Comparison of ENCODE assay signal across 21 mouse cellular contexts in the genomic region with DNA sequence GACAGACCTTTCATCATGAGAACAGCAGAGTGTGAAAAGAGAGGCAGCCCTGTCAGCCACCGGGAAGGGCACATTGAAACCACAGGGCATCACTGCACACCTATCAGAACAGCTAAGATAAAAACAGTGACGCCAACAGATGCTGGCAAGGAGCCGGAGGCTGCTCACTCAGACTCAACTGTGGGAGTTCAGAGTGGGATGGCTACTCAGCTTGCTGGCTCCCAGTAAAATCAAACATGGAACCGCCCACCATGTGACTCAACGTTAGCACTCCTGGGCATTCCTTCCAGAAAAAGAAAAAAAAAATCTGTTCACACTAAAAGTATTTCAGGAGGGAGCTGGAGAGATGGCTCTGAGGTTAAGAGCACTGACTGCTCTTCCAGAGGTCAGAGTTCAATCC. TPM values are rescaled to one million over a fixed set of nuclear protein-coding genes. Genes with fewer than 3 reads are reported as not detected.
A peak's percentile ranks its signal among the peaks of the same experiment; 100 is the strongest.
DNase-seq lines count a peak whose midpoint lies in the region; ATAC-seq and TF ChIP-seq lines count a peak whose summit lies in the region.
"Had no signal": no experiment of that assay in that cellular context is flagged by ENCODE, and none has a peak within 500 bp of the region (broad histone marks: within the 10 kb centered on the region; RNA-seq: fewer than 3 reads in every experiment).

No protein-coding gene starts in this region.

- H3K27ac ChIP-seq in heart, postnatal 0 days (ENCODE audit: low read depth): no peak overlapping the region
- no peak overlapping the region for H3K27ac ChIP-seq in heart, embryonic 11.5 days (ENCODE audit: low read depth, low read length)
- H3K27ac ChIP-seq in forebrain, embryonic 14.5 days (ENCODE audit: low read depth, low read length): no peak overlapping the region
- H3K27ac ChIP-seq: heart, embryonic 15.5 days; neural tube, embryonic 13.5 days had no signal

- no peak overlapping the region for H3K4me2 ChIP-seq in heart, postnatal 0 days (ENCODE audit: low read depth, low read length)
- H3K4me2 ChIP-seq in heart, embryonic 11.5 days: no peak overlapping the region
- H3K4me2 ChIP-seq in forebrain, embryonic 14.5 days (ENCODE audit: low read length): no peak overlapping the region
- H3K4me2 ChIP-seq: heart, embryonic 15.5 days; neural tube, embryonic 13.5 days had no signal

- intact Hi-C loops in left cerebral cortex, postnatal 25 days (cut with DNase I): no loop called here

- no peaks in the 10 kb centered on the region for H3K4me1 ChIP-seq in heart, postnatal 0 days (ENCODE audit: control insufficient read depth, insufficient read depth)
- H3K4me1 ChIP-seq in heart, embryonic 11.5 days (ENCODE audit: control insufficient read depth, insufficient read depth, low read length): no peaks in the 10 kb centered on the region
- no peaks in the 10 kb centered on the region for H3K4me1 ChIP-seq in forebrain, embryonic 14.5 days (ENCODE audit: control insufficient read depth, insufficient read depth, low read length)
- H3K4me1 ChIP-seq: neural tube, embryonic 13.5 days had no signal

- no peaks in the 10 kb centered on the region for H3K36me3 ChIP-seq in heart, postnatal 0 days (replicated peaks; ENCODE audit: control insufficient read depth, insufficient read depth, low read length)
- no peaks in the 10 kb centered on the region for H3K36me3 ChIP-seq in heart, embryonic 11.5 days (ENCODE audit: control insufficient read depth, insufficient read depth, low read length)
- H3K36me3 ChIP-seq in forebrain, embryonic 14.5 days (ENCODE audit: control insufficient read depth, insufficient read depth, low read length): no peaks in the 10 kb centered on the region
- H3K36me3 ChIP-seq: heart, embryonic 15.5 days; neural tube, embryonic 13.5 days had no signal

- TF ChIP-seq EP300 in heart, postnatal 0 days (IDR thresholded peaks at IDR 0.05; ENCODE audit: low read depth): no peak

- TF ChIP-seq CTCF in heart, postnatal 0 days (IDR thresholded peaks at IDR 0.05; ENCODE audit: low read depth): no peak

- H3K4me3 ChIP-seq in heart, postnatal 0 days (ENCODE audit: low read depth, low read length): no peak overlapping the region
- no peak overlapping the region for H3K4me3 ChIP-seq in heart, embryonic 11.5 days (ENCODE audit: low read depth, low read length)
- no peak overlapping the region for H3K4me3 ChIP-seq in forebrain, embryonic 14.5 days (ENCODE audit: low read depth, low read length)
- H3K4me3 ChIP-seq: heart, embryonic 15.5 days; neural tube, embryonic 13.5 days had no signal

- no peaks in the 10 kb centered on the region for H3K9me3 ChIP-seq in heart, postnatal 0 days (replicated peaks; ENCODE audit: control insufficient read depth, low read length)
- H3K9me3 ChIP-seq in heart, embryonic 11.5 days (replicated peaks; ENCODE audit: control insufficient read depth, low read length): no peaks in the 10 kb centered on the region
- no peaks in the 10 kb centered on the region; the same call in 1 of the 2 replicates for H3K9me3 ChIP-seq in forebrain, embryonic 14.5 days (replicated peaks; ENCODE audit: control insufficient read depth, low read length)
- H3K9me3 ChIP-seq: heart, embryonic 15.5 days; neural tube, embryonic 13.5 days had no signal

- no peak for DNase-seq in heart, postnatal 0 days (ENCODE audit: low spot score)
- peak; percentile 80 to 85 for DNase-seq in right cerebral cortex, adult 2 months (ENCODE audit: low spot score in 2 of 2)
- DNase-seq in right cerebral cortex, postnatal 10 days (ENCODE audit: low spot score in 2 of 2): no peak
- peak; percentile 60 to 94 for DNase-seq in left cerebral cortex, postnatal 25 days (ENCODE audit: low spot score in 2 of 2)
- DNase-seq in forebrain, embryonic 14.5 days (ENCODE audit: low spot score): no peak
- DNase-seq in natural killer cell, adult 2 months (ENCODE audit: low spot score in 2 of 2): no peak
- DNase-seq: adrenal gland, postnatal 25 days; B cell, adult 2 months; cerebellum, adult 9-11 months; kidney, adult 9 months; kidney, postnatal 4 days; spleen, adult 18-20 months; thymus, postnatal 14 days had no signal

- 0 out of 2 replicates have a peak, but pooled peaks cover 7% of the 10 kb centered on the region for H3K27me3 ChIP-seq in heart, postnatal 0 days (ENCODE audit: control insufficient read depth, insufficient read depth, low read length)
- peaks cover 10% of the 10 kb centered on the region for H3K27me3 ChIP-seq in heart, embryonic 11.5 days (ENCODE audit: control insufficient read depth, insufficient read depth, low read length)
- H3K27me3 ChIP-seq in forebrain, embryonic 14.5 days (replicated peaks; ENCODE audit: control insufficient read depth, insufficient read depth, low read length): no peaks in the 10 kb centered on the region; the same call in 1 of the 2 replicates

- WGBS in heart, postnatal 0 days: 24% methylated on average over 5 of the region's 5 CpGs
- 41% methylated on average over 5 of the region's 5 CpGs for WGBS in heart, embryonic 11.5 days (ENCODE audit: insufficient replicate concordance)
- 75% methylated on average over 5 of the region's 5 CpGs for WGBS in forebrain, embryonic 14.5 days

- H3K9ac ChIP-seq in heart, postnatal 0 days (replicated peaks; ENCODE audit: low read depth, low read length): no peak overlapping the region
- H3K9ac ChIP-seq in heart, embryonic 11.5 days (ENCODE audit: low read depth, low read length): no peak overlapping the region
- no peak overlapping the region for H3K9ac ChIP-seq in forebrain, embryonic 14.5 days (ENCODE audit: low read length)
- H3K9ac ChIP-seq: heart, embryonic 15.5 days; neural tube, embryonic 13.5 days had no signal

- peak; percentile 30; the same call in 1 of the 2 replicates for ATAC-seq in heart, postnatal 0 days (ENCODE audit: insufficient read depth, low read depth)
- no peak for ATAC-seq in heart, embryonic 11.5 days (replicated peaks; ENCODE audit: insufficient number of reproducible peaks, low FRiP score, low TSS enrichment)
- no peak for ATAC-seq in forebrain, embryonic 14.5 days

RNA-seq across cellular contexts. Expression of a gene that starts 17.8 kb away (rescaled TPM):
- total RNA-seq in heart, postnatal 0 days (2014; rRNA removed; ENCODE audit: low replicate concordance): 1.1 TPM in 1 of 2 replicates, not detected in the other
- polyA plus RNA-seq in heart, postnatal 0 days (2015; fragmentation: Nextera tagmentation; extraction: Ambion mirVana): 0.05 TPM in 1 of 2 replicates, not detected in the other
- polyA plus RNA-seq in heart, embryonic 11.5 days (2014; fragmentation: Nextera tagmentation; extraction: Ambion mirVana): 0.07 TPM in 2 replicates
- not detected for total RNA-seq in left cerebral cortex, postnatal 25 days (2021)
- polyA plus RNA-seq in forebrain, embryonic 14.5 days (2014; fragmentation: Nextera tagmentation; extraction: Ambion mirVana): not detected in 2 replicates
- total RNA-seq: adrenal gland, postnatal 25 days; gastrocnemius, adult 18-20 months; left cerebral cortex, adult 8-10 months; liver, adult 2 months; monocyte, adult 5-6 weeks had no signal
- polyA plus RNA-seq: gonadal fat pad, adult 2 months; heart, embryonic 15.5 days; neural tube, embryonic 13.5 days had no signal

RNA-seq across cellular contexts. Expression of a gene that starts 28.0 kb away (rescaled TPM):
- 3.9 and 12.1 TPM in 2 replicates for total RNA-seq in heart, postnatal 0 days (2014; rRNA removed; ENCODE audit: low replicate concordance)
- polyA plus RNA-seq in heart, postnatal 0 days (2015; fragmentation: Nextera tagmentation; extraction: Ambion mirVana): 5.8 and 6.5 TPM in 2 replicates
- 8.4 and 11.5 TPM in 2 replicates for polyA plus RNA-seq in heart, embryonic 11.5 days (2014; fragmentation: Nextera tagmentation; extraction: Ambion mirVana)
- total RNA-seq in left cerebral cortex, postnatal 25 days (2021): 1 to 10 TPM; 4.2 to 4.7 TPM
- polyA plus RNA-seq in forebrain, embryonic 14.5 days (2014; fragmentation: Nextera tagmentation; extraction: Ambion mirVana): 13.2 and 15.0 TPM in 2 replicates

RNA-seq across cellular contexts. Expression of a gene that starts 52.0 kb away (rescaled TPM):
- 0.27 TPM in 1 of 2 replicates, not detected in the other for total RNA-seq in heart, postnatal 0 days (2014; rRNA removed; ENCODE audit: low replicate concordance)
- 0.37 TPM in 1 of 2 replicates, not detected in the other for polyA plus RNA-seq in heart, postnatal 0 days (2015; fragmentation: Nextera tagmentation; extraction: Ambion mirVana)
- polyA plus RNA-seq in heart, embryonic 11.5 days (2014; fragmentation: Nextera tagmentation; extraction: Ambion mirVana): 64.3 and 76.3 TPM in 2 replicates
- total RNA-seq in left cerebral cortex, postnatal 25 days (2021): not detected
- polyA plus RNA-seq in forebrain, embryonic 14.5 days (2014; fragmentation: Nextera tagmentation; extraction: Ambion mirVana): 0.27 TPM in 1 of 2 replicates, not detected in the other
- total RNA-seq: adrenal gland, postnatal 25 days; gastrocnemius, adult 18-20 months; left cerebral cortex, adult 8-10 months; liver, adult 2 months had no signal
- polyA plus RNA-seq: liver, adult 2 months had no signal

Comparison
In these comparisons a context has a peak if more than half of its experiments do, and no peak if none do; other contexts are left out.
1. DNase-seq: peak in right cerebral cortex, adult 2 months (2 of 2) and left cerebral cortex, postnatal 25 days (2 of 2); none in heart, postnatal 0 days (single experiment), right cerebral cortex, postnatal 10 days (0 of 2), forebrain, embryonic 14.5 days (single experiment) and natural killer cell, adult 2 months (0 of 2).
2. RNA of a gene that starts 52.0 kb away (polyA plus RNA-seq): 64.3 to 76.3 TPM in heart, embryonic 11.5 days; 0.37 TPM in heart, postnatal 0 days and 0.27 TPM in forebrain, embryonic 14.5 days; every median in the first group is over 10 times any median in the second.